Mouse (Mus musculus): ENCODE results near the gene Sppl3.

DNA sequence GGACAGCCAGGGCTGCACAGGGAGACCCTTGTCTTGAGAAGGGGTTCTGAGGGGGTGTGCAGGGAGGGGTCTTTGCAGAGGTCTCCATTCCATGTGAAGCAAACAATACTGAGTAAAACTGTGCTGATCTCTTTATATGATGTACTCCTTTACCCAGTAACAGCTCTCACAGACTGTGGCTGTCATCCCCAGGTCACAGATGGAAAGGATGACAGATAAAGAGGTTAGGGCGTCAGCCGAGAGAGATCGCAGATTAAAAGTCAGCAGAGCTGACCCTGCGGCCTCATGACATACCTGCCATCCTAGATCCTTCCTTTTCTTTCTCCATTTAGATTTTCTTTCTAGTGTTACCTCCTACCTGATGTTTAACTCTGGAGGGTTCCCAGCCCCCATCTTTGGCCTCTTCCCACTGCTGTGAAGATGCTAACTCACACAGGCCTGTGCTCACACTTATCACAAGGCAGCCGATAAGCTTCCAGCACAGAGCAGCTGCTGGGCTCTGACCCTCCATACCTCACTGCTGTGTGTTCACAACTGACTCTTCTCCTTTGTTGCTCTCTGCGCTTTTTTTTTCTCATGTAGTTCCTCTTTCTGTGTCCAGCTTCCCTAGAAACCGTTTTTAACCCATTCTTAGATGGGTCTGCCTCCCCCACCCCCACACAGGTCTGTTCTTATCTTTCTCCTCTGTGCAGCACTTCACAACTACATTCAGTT lies 47.8 kb downstream of the Sppl3 start:
- TF ChIP-seq EP300 (IDR thresholded peaks at IDR 0.05; ENCODE audit: insufficient read depth, low read depth, low read length) (no peak), POLR2A (IDR thresholded peaks at IDR 0.05; ENCODE audit: insufficient read depth, low read length) (no peak)

Data from ES-Bruce4 (cell line).